Mouse (Mus musculus) T-helper 17 cell (primary cell): ENCODE data around the gene Larp4.

ENCODE experiments used
- in situ Hi-C, 2 experiments: fragments of 300-600 bp; cut with MboI, MseI; formaldehyde crosslinking; loops; 1 replicate in 1 of 2; 2 replicates in 1 of 2; pipeline ENCODE4 v1.15.1; 2025; ENCODE audit warnings: high pct_unique_total_duplicates in 2 of 2

Larp4 gene

GRCm38 (mm10) chr15:99999390-99999789 lies 29.5 kb downstream of the Larp4 start:
- in situ Hi-C loops, result no loop called here

DNA sequence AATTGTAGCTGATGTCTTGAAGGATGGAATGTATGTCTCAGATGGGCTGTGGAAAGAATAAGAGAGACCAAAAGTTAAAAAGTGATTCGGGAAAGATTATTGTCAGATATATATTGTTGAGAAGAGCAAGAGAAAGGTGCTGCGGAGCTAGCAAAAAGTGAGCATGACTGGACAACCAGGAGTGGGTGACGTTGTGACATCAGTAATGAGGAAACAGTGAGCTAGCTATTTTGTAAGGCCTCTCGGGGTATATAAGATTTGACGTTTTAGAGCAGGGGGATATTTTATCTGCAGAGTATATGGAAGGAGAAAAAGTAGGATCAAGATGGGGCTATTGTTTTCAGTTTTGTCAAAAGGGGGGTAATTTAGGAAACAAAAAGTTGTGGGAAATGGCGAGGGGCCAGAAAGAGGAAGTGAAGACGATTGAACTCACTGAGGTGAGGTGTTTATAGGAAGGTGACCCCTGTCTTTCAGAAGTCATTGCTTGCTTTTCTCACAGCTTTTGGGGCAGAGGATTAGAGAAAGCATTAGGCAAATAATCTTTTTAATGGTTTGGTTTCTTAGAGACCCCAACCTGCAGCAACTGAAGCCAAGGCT lies 34.9 kb downstream of the Larp4 start:
- in situ Hi-C loops, result no loop called here

DNA sequence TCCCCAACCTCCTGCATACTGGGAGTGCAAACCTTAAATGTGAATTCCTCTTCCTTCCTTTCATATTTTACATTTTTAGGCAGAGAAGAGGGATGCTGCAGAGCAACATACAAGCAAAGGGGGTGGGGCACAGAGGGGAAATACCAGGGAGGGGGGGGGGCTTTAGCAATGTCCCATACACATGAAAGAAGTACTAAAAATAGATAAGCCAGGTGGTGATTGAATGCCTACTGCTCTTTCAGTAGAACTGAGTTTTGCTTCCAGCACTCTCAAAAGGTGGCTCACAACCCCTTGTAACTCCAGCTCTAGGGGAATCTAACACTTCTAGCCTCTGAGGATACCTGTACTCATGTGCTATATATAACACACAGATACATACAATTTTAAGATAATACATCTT lies 36.3 kb downstream of the Larp4 start:
- in situ Hi-C loops, result no loop called here

DNA sequence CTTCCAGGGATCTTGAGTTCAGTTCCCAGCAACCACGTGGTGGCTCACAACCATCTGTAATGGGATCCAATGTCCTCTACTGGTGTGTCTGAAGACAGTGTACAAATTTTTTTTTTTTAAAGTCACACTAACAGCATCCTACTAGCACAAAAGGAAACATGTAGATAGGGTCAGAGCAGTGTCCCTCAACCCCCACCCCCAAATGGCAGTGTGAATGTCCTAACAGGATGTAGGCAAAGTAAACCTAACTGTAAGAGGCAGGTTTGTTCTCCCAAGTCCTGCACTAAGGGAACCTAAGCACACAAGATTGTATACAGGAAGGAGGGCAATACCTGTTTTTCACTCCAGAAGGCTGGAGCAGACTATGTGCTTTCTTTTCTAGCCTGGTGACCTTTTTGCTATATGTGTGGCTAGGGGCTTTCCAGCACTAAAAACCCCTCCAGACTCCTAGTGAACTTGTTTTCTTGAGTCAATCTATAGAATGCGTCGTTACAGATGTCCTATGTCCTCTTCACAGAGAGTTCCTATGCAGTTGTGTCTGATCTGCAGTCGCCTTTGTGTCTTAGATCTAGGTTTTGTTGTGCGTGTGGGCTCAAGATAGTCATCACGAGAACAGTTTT lies 48.5 kb downstream of the Larp4 start:
- in situ Hi-C loops, result no loop called here

DNA sequence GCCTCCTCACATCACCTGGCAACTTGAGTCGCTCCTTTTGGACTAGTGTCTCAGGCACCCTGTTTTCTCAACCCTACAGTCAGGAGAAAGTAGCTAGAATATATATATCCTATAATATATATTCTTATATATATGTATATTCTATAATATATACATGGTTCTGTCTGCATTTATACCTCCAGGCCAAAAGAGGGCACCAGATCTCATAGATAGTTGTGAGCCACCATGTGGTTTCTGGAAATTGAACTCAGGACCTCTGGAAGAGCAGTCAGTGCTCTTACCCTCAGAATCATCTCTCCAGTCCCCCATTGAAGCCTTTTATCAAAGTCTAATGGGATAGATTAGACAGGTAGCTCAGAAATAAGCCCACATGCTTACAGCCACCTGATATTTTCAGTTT lies 51.3 kb downstream of the Larp4 start:
- in situ Hi-C loops, result loop anchor here (5.0 to 10.0 kb wide), 2 partner anchors 34 to 304 kb away; no protein-coding TSS in a partner anchor

DNA sequence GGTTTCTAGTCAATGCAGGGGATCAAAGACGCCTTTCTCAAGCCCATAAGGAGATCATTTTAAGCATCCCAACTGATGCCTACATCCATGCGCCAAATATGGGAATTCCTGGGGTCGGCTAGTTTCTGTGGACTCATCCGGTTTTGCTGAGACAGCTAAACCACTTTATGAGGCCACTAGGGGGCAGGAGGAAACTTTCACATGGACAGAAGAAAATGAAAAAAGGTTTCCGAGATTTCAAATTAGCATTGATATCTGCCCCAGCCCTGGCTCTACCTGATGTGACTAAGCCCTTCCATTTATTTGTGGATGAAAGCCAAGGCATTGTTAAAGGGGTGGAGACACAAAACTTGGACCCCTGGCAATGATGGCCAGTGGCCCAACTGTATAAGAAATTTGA lies 53.1 kb downstream of the Larp4 start:
- in situ Hi-C loops, result loop anchor here (5.0 to 10.0 kb wide), 2 partner anchors 36 to 302 kb away; no protein-coding TSS in a partner anchor

DNA sequence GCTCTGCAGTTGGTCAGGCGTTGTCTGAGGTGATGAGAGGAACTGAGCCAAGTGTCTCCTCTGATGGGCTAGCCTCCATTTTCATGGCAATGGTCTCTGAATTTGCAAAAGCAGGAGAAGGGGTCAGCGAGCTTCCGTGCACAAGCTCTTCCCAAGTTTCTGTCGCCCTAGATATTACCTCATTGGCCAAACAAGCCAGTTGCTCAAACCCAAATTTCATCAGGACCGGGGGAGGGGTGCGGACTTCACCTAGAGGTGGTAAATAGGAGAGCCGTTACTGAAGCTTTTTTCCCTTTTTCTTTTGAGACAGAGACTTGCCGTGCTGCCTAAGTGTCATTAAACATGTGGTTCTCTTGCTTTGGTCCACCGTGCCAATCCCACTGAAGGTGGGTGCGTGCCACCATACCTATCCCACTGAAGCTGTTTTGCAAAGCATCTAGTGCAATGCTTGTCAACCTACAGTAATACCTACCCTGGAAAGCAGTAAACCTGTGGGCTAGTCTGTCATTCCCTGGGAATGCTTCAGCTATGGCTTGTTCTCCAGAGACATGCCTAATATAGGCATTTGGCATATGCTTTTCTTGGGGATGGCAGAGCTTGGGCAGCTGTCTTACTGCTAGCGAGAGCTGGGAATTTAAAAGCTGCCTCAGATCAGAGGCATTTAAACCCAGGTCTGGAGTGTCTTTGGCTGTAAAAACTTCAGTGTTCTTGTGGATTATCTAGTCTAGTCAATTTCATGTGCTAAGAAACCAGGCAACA lies 55.4 kb downstream of the Larp4 start:
- in situ Hi-C loops, result loop anchor here in 1 of 2 experiments (10.0 kb wide), 1 partner anchor 300 kb away; no protein-coding TSS in a partner anchor

DNA sequence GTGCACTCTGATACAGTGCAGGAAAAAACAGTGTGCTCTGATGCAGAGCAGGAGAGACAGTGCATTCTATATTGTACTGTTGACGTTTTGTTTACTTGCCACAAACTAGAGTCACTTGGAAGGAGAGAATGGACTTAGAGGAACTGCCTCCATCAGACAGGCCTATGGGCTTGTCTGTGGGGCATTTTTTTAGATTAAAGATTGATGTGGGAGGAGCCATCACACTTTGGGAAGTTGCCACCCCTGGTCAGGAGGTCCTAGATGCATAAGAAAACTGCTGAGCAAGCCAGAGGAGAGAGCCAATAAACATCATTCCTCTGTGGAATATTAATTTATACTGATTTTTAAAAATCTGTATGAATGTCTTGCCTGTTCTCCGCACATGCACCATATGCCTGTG lies 58.3 kb downstream of the Larp4 start:
- in situ Hi-C loops, result loop anchor here in 1 of 2 experiments (10.0 kb wide), 1 partner anchor 297 kb away; no protein-coding TSS in a partner anchor

GRCm38 (mm10) chr15:100029497-100029896 lies 59.6 kb downstream of the Larp4 start:
- in situ Hi-C loops, result loop anchor here in 1 of 2 experiments (10.0 kb wide), 1 partner anchor 295 kb away; no protein-coding TSS in a partner anchor

DNA sequence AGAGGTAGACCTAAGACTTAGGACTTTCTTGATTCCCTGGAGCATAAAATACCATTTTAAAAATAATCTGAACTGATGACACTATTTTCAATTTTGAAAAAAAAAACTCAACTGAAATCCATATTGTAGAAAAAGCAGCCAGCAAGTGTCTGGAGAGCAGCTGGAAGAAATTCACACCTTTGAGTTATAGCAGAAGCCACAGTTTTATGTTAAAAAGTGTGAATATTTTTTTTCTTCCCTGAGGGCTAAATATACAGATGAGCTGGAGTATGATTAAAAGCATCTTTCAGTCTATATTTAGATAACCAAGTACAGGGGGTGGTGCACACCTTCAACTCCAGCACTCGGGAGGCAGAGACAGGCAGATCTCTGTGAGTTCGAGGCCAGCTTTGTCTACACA lies 60.0 kb downstream of the Larp4 start:
- in situ Hi-C loops, result loop anchor here in 1 of 2 experiments (10.0 kb wide), 1 partner anchor 295 kb away; no protein-coding TSS in a partner anchor

DNA sequence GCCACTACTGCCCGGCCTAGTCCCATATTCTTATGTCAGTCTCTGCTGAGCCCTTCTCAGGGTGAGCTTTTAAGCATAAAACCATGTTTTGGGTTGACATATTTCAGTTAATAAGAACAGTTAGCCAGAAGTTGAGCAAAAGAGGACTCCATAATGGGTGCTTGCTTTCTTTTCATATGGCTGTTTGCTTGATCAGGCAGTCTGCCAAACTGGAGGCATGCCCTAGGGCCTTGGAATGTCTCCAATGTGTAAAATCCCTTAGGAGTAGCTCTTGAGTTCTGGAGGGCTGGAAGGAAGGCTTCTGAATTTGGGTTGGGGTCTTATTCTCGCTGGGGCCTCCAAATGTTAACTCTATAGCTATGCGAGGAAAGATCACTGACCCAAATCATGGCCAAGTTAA lies 62.7 kb downstream of the Larp4 start:
- in situ Hi-C loops, result no loop called here

DNA sequence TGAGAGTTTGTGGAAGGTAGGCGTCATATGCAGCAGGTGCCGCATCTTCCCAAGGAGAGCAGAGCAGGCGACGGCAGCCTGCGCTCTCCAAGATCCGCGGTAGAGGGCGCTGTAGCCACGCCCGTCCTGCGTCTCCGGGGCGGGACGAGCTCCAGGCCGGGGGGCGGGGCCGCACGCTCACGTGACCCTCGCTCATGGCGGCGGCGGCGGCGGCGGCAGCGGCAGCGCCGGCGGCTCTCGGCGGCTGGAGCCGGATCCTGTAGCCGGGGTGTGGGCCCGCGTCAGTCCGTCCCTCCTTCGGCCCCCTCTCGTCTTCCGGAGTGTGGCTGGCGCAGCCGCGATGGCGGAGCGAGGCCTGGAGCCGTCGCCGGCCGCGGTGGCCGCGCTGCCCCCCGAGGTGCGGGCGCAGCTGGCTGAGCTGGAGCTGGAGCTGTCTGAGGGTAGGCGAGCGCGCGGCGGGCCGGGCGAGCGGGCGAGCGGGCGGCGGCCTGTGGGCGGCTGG lies 68.7 kb downstream of the Larp4 start, which contains the start of gene Dip2b:
TSS of gene Dip2b (plus strand) at position 195 of the 502 bp plus-strand sequence.
- in situ Hi-C loops, result loop anchor here (5.0 kb wide), 2 partner anchors 89 to 149 kb away; no protein-coding TSS in a partner anchor

- in situ Hi-C loops, result loop anchor here (5.0 kb wide), 2 partner anchors 88 to 148 kb away; no protein-coding TSS in a partner anchor
Measured at GRCm38 (mm10) chr15:100039001-100039701, 69.3 kb downstream of the Larp4 start.

- in situ Hi-C loops, result no loop called here
Measured at GRCm38 (mm10) chr15:100040541-100041266, 70.8 kb downstream of the Larp4 start.

DNA sequence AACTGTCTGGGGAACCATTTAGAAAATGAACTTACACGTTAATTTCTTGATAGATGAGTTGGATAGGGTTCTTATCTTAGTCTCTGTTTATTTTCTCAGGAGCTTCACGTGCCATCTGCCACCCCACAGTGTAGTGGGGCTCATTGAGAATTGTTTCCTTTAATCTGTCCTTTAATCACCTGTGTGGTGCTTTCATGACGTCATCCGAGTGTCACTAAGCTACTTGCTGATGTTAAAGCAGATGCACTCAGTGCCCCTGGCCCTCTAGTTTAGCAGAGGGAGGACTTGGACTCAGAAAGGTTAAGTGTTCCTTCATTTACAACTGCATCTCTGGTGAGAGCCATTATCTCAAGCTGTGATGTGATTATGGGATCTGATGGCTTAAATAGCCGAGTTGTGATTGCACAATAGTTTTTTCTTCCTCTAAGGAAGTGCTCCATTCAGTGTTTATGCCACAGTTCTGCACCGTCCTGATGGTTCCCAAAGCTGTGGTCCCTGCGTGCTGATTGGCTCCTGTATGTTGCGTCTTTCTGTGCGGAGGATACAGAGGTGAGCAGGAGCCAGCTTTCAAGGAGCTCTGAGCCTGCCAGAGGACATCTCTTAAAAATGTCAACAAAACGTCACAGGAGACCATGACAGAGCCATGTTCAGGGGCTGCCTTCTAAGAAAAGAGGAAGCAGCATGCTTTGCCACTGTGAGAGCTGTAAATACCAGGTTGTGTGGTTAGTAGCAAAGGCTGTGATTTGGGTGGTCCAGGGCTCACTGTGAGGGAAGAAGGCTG lies 71.6 kb downstream of the Larp4 start:
- in situ Hi-C loops, result no loop called here

GRCm38 (mm10) chr15:100042048-100042400 lies 72.2 kb downstream of the Larp4 start:
- in situ Hi-C loops, result no loop called here

DNA sequence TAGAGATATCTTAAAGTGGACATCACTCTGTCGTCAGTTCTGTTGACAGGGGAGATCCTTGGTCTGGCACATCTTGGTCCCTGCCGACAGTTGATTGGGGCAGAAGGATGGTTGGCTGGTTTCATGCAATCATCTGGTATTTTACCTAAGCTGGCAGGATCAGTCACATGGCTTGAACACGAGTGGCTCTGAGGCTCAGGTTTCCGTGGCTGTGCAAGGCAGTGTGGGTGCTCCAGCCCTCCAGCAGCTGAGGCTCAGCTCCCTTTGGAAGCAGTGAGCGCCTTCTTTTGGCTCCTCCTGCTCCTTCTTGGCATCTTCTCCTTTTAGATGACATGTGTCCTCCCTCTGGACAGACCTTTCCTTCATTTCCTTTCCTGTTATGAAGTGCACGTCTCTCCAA lies 75.7 kb downstream of the Larp4 start:
- in situ Hi-C loops, result loop anchor here in 1 of 2 experiments (5.0 kb wide), 1 partner anchor 47 kb away; no protein-coding TSS in a partner anchor

DNA sequence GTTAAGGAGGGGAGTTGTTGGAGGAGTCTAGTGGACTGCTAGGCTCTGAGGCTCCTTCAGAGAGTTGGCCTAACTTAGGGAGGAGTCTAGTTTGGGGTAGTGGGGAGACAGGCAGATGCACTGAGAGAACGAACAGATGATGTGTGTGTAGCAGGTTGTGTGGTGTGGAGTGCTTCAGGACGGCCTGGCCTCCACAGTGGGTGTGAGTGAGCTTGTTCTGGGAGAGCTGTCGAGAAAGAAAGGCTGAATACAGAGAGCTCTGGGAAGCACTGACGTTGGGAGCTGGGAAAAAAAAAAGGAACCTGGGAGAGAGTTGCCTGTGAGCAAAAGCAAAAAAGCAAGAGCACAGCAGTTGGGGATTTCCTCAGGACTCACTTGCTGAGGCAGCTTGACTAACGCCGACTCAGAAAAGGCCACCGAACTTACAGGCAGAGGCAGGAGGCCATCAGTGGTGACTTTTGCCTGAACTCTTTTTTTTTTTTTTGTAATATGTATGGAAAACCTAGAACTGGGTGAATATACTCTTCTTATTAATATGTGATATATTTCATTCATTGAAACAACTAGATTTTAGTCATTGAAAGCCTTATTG lies 79.7 kb downstream of the Larp4 start:
- in situ Hi-C loops, result loop anchor here (5.0 to 25.0 kb wide), 2 partner anchors 43 to 1213 kb away; partner anchors contain the start of gene Nr4a1 (in 1 of the 2)

GRCm38 (mm10) chr15:100050940-100051339 lies 81.1 kb downstream of the Larp4 start:
- in situ Hi-C loops, result loop anchor here in 1 of 2 experiments (25.0 kb wide), 1 partner anchor 1211 kb away; the partner anchor contains the start of gene Nr4a1
